In the genomic region with DNA sequence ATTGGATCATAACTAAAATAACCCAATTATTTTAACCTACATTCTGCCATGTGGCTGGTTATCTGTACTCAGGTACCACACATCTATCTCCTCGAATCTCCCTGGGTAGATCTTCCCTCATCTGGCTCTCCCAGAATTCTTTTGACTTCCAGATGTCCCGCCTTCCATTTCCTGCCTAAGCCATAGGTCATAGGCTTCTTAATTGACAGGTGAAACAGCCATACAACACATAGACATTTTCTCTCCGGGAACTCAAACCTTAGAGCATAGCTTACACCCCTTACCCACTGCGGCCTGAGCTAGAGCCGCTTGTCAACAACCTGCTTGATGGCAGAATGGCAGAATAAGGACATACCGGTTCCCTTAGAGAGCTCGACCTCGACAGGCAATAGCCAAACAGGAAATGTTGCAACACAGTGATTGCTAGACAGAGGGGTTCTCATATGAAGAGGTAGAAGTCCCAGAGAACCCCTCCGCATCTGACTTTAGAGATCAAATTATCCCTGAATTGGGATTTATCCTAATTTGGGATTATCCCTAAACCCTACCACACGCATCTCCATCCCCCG, we compare ENCODE assay signal across 34 mouse cellular contexts. TPM values are rescaled to one million over a fixed set of nuclear protein-coding genes. Genes with fewer than 3 reads are reported as not detected.
A peak's percentile ranks its signal among the peaks of the same experiment; 100 is the strongest.
DNase-seq lines count a peak whose midpoint lies in the region; ATAC-seq and TF ChIP-seq lines count a peak whose summit lies in the region.
"Had no signal": no experiment of that assay in that cellular context is flagged by ENCODE, and none has a peak within 500 bp of the region (broad histone marks: within the 10 kb centered on the region; RNA-seq: fewer than 3 reads in every experiment).

No protein-coding gene starts in this region.

- TF ChIP-seq POLR2A in ES-Bruce4 (IDR thresholded peaks at IDR 0.05; ENCODE audit: insufficient read depth, low read length) = peak; percentile 17

- H3K27ac ChIP-seq in ES-Bruce4 (ENCODE audit: insufficient read depth, low read length) = no peak overlapping the region
- H3K27ac ChIP-seq in hindbrain, postnatal 0 days = no peak overlapping the region
- H3K27ac ChIP-seq: hindbrain, embryonic 10.5 days; hindbrain, embryonic 15.5 days; layer of hippocampus, adult 2 months; liver, embryonic 14.5 days; neural tube, embryonic 15.5 days; stomach, embryonic 15.5 days had no signal

- H3K27me3 ChIP-seq in ES-Bruce4 (ENCODE audit: control insufficient read depth, insufficient read depth, low read length, poor library complexity, severe bottlenecking) = no peaks in the 10 kb centered on the region
- no peaks in the 10 kb centered on the region for H3K27me3 ChIP-seq in hindbrain, postnatal 0 days (ENCODE audit: insufficient read depth, low read length)
- H3K27me3 ChIP-seq: hindbrain, embryonic 15.5 days; neural tube, embryonic 15.5 days; stomach, embryonic 15.5 days had no signal

- WGBS in hindbrain, postnatal 0 days = 86% methylated on average over 11 of the region's 11 CpGs

- H3K9me3 ChIP-seq in ES-Bruce4 (replicated peaks; ENCODE audit: control insufficient read depth, insufficient read depth, low read length, poor library complexity, severe bottlenecking) = 0 out of 2 replicates have a peak, but pooled peaks cover under 1% of the 10 kb centered on the region
- H3K9me3 ChIP-seq in hindbrain, postnatal 0 days (ENCODE audit: low read length) = no peaks in the 10 kb centered on the region
- H3K9me3 ChIP-seq: hindbrain, embryonic 10.5 days; hindbrain, embryonic 15.5 days; neural tube, embryonic 15.5 days; stomach, embryonic 15.5 days had no signal

- no peak for TF ChIP-seq EP300 in ES-Bruce4 (IDR thresholded peaks at IDR 0.05; ENCODE audit: insufficient read depth, low read depth, low read length)

- H3K36me3 ChIP-seq in ES-Bruce4 (ENCODE audit: control insufficient read depth, insufficient read depth, low read length, poor library complexity, severe bottlenecking) = no peaks in the 10 kb centered on the region
- H3K36me3 ChIP-seq in hindbrain, postnatal 0 days (ENCODE audit: insufficient read depth, low read length) = no peaks in the 10 kb centered on the region
- H3K36me3 ChIP-seq: hindbrain, embryonic 10.5 days; hindbrain, embryonic 15.5 days; neural tube, embryonic 15.5 days; stomach, embryonic 15.5 days had no signal

- no peak overlapping the region for H3K9ac ChIP-seq in ES-Bruce4 (ENCODE audit: low read depth, poor library complexity, severe bottlenecking)
- no peak overlapping the region for H3K9ac ChIP-seq in hindbrain, postnatal 0 days (replicated peaks; ENCODE audit: low read length)
- H3K9ac ChIP-seq: forebrain, postnatal 0 days; hindbrain, embryonic 15.5 days; liver, embryonic 14.5 days; neural tube, embryonic 15.5 days; stomach, embryonic 15.5 days had no signal

- H3K4me1 ChIP-seq in ES-Bruce4 (ENCODE audit: control insufficient read depth, insufficient read depth, low read length) = peaks cover 11% of the 10 kb centered on the region
- H3K4me1 ChIP-seq in hindbrain, postnatal 0 days (ENCODE audit: insufficient read depth, low read length) = peaks cover 4% of the 10 kb centered on the region; the same call in 1 of the 2 replicates
- H3K4me1 ChIP-seq: stomach, embryonic 15.5 days had no signal

- no peak for ATAC-seq in hindbrain, postnatal 0 days
- ATAC-seq: forebrain, postnatal 0 days; intestine, postnatal 0 days had no signal

- H3K4me3 ChIP-seq in ES-Bruce4 (ENCODE audit: low read depth, low read length) = no peak overlapping the region
- H3K4me3 ChIP-seq in hindbrain, postnatal 0 days (ENCODE audit: low read length) = no peak overlapping the region
- H3K4me3 ChIP-seq: erythroblast, embryonic 14.5 days; hindbrain, embryonic 10.5 days; hindbrain, embryonic 15.5 days; layer of hippocampus, adult 2 months; megakaryocyte, embryonic 14.5 days; neural tube, embryonic 15.5 days; stomach, embryonic 15.5 days had no signal

- no peak for TF ChIP-seq CTCF in ES-Bruce4 (IDR thresholded peaks at IDR 0.05; ENCODE audit: low read depth, low read length)
- TF ChIP-seq CTCF in hindbrain, postnatal 0 days (IDR thresholded peaks at IDR 0.05; ENCODE audit: low read depth) = no peak

- H3K4me2 ChIP-seq in hindbrain, postnatal 0 days (ENCODE audit: low read depth, low read length) = no peak overlapping the region
- H3K4me2 ChIP-seq: hindbrain, embryonic 15.5 days; neural tube, embryonic 15.5 days; stomach, embryonic 15.5 days had no signal

- DNase-seq in 416B (ENCODE audit: low read depth) (peak; percentile 51), WW6 (ENCODE audit: low read depth, low spot score) (peak; percentile 16), liver (no peak)
- peak; percentile 47 for DNase-seq in induced T-regulatory cell, adult 2 months (ENCODE audit: low read depth)
- no peak for DNase-seq in adrenal gland, adult 2 months
- no peak for DNase-seq in hindbrain, postnatal 0 days (ENCODE audit: low spot score)
- DNase-seq in T-cell, adult 2 months (ENCODE audit: low spot score) = no peak
- DNase-seq: adrenal gland, postnatal 36 days; cerebellum, adult 18-20 months; cerebellum, postnatal 10 days; forebrain, postnatal 0 days; heart, postnatal 14 days; kidney, postnatal 25 days; left cerebral cortex, postnatal 4 days; lung, adult 2 months; lung, postnatal 10 days; midbrain, embryonic 14.5 days; retina, postnatal 1 day; right cerebral cortex, postnatal 14 days had no signal

RNA-seq across cellular contexts. Expression of gene Hsph1, which starts 48.8 kb away (rescaled TPM):
- 154 and 163 TPM in 2 replicates for polyA plus RNA-seq in ES-Bruce4 (2011; ENCODE audit: insufficient read depth, insufficient read length, low read depth, missing spikeins)
- total RNA-seq in adrenal gland, adult 2 months (2021) = 100 to 1,000 TPM; 116 to 371 TPM
- 5.1 and 23.5 TPM in 2 replicates for polyA plus RNA-seq in adrenal gland, adult 2 months (2012; rRNA removed)
- total RNA-seq in hindbrain, postnatal 0 days (2014; rRNA removed) = 18.9 and 21.0 TPM in 2 replicates
- polyA plus RNA-seq in hindbrain, postnatal 0 days (2015; fragmentation: Nextera tagmentation; extraction: Ambion mirVana) = 59.4 and 60.8 TPM in 2 replicates

RNA-seq across cellular contexts. Expression of gene Wdr95, which starts 58.9 kb away (rescaled TPM):
- polyA plus RNA-seq in ES-Bruce4 (2011; ENCODE audit: insufficient read depth, insufficient read length, low read depth, missing spikeins) = 0.59 TPM in 1 of 2 replicates, not detected in the other
- not detected for total RNA-seq in adrenal gland, adult 2 months (2021)
- not detected in 2 replicates for polyA plus RNA-seq in adrenal gland, adult 2 months (2012; rRNA removed)
- total RNA-seq in hindbrain, postnatal 0 days (2014; rRNA removed) = not detected in 2 replicates
- 0.19 and 0.24 TPM in 2 replicates for polyA plus RNA-seq in hindbrain, postnatal 0 days (2015; fragmentation: Nextera tagmentation; extraction: Ambion mirVana)
- total RNA-seq: adrenal gland, adult 18-20 months; adrenal gland, postnatal 36 days; gastrocnemius, adult 8-10 months; heart, postnatal 14 days had no signal
- polyA plus RNA-seq: erythroblast, embryonic 14.5 days; heart, embryonic 14.5 days; intestine, postnatal 0 days; kidney, embryonic 14.5 days; liver, embryonic 14.5 days; small intestine, adult 2 months had no signal

Comparison
In these comparisons a context has a peak if more than half of its experiments do, and no peak if none do; other contexts are left out.
1. DNase-seq: peak in 416B (single experiment), WW6 (single experiment) and induced T-regulatory cell, adult 2 months (single experiment); none in adrenal gland, adult 2 months (single experiment), hindbrain, postnatal 0 days (single experiment), liver (single experiment) and T-cell, adult 2 months (single experiment).